Mouse (Mus musculus): ENCODE measurements at regions not wholly inside any gene's neighbourhood (a gene's known extent, or its start where the extent isn't known, plus 50 kb on each side); places are given as distances from the start of the nearest gene placed in this dataset.

- DNase-seq (ENCODE audit: low spot score) = no peak
Measured at GRCm38 (mm10) chr2:9689518-9689917, 191.5 kb upstream of the 4930412O13Rik start.

GRCm38 (mm10) chr2:9691506-9691905, 189.5 kb upstream of the 4930412O13Rik start:
- DNase-seq (ENCODE audit: low spot score) = no peak

- no peak for DNase-seq (ENCODE audit: low spot score)
Measured at GRCm38 (mm10) chr2:9691906-9692305, 189.1 kb upstream of the 4930412O13Rik start.

- DNase-seq (ENCODE audit: low spot score) = no peak
Measured at GRCm38 (mm10) chr2:9693351-9693750, 187.7 kb upstream of the 4930412O13Rik start.

GRCm38 (mm10) chr2:9694178-9694577, 186.9 kb upstream of the 4930412O13Rik start:
- DNase-seq (ENCODE audit: low spot score) = no peak

- DNase-seq (ENCODE audit: low spot score) = no peak
Measured at GRCm38 (mm10) chr2:9697591-9698345, 183.3 kb upstream of the 4930412O13Rik start.

- DNase-seq (ENCODE audit: low spot score) = no peak
Measured at GRCm38 (mm10) chr2:9704266-9704665, 176.8 kb upstream of the 4930412O13Rik start.

- no peak for DNase-seq (ENCODE audit: low spot score)
Measured at GRCm38 (mm10) chr2:9709466-9709865, 171.6 kb upstream of the 4930412O13Rik start.

- no peak for DNase-seq (ENCODE audit: low spot score)
Measured at GRCm38 (mm10) chr2:9717904-9718303, 163.1 kb upstream of the 4930412O13Rik start.

- DNase-seq (ENCODE audit: low spot score) = no peak
Measured at GRCm38 (mm10) chr2:9733243-9733642, 147.8 kb upstream of the 4930412O13Rik start.

GRCm38 (mm10) chr2:9744181-9744580, 136.9 kb upstream of the 4930412O13Rik start:
- DNase-seq (ENCODE audit: low spot score) = no peak

- DNase-seq (ENCODE audit: low spot score) = no peak
Measured at GRCm38 (mm10) chr2:9749829-9750788, 130.9 kb upstream of the 4930412O13Rik start.

GRCm38 (mm10) chr2:9753691-9754090, 127.4 kb upstream of the 4930412O13Rik start:
- no peak for DNase-seq (ENCODE audit: low spot score)

- no peak for DNase-seq (ENCODE audit: low spot score)
Measured at GRCm38 (mm10) chr2:9754153-9754552, 126.9 kb upstream of the 4930412O13Rik start.

GRCm38 (mm10) chr2:9757770-9758420, 123.2 kb upstream of the 4930412O13Rik start:
- DNase-seq (ENCODE audit: low spot score) = no peak

- no peak for DNase-seq (ENCODE audit: low spot score)
Measured at GRCm38 (mm10) chr2:9758983-9759382, 122.1 kb upstream of the 4930412O13Rik start.

GRCm38 (mm10) chr2:9759389-9760104, 121.5 kb upstream of the 4930412O13Rik start:
- DNase-seq (ENCODE audit: low spot score) = no peak

GRCm38 (mm10) chr2:9780159-9780558, 100.9 kb upstream of the 4930412O13Rik start:
- no peak for DNase-seq (ENCODE audit: low spot score)

GRCm38 (mm10) chr2:9782698-9783097, 98.4 kb upstream of the 4930412O13Rik start:
- no peak for DNase-seq (ENCODE audit: low spot score)

GRCm38 (mm10) chr2:9791970-9792369, 89.1 kb upstream of the 4930412O13Rik start:
- DNase-seq (ENCODE audit: low spot score) = no peak

GRCm38 (mm10) chr2:9792381-9792780, 88.7 kb upstream of the 4930412O13Rik start:
- DNase-seq (ENCODE audit: low spot score) = no peak

- DNase-seq (ENCODE audit: low spot score) = no peak
Measured at GRCm38 (mm10) chr2:9795401-9795800, 85.7 kb upstream of the 4930412O13Rik start.

Measured in ovary, adult 18-20 months (tissue).